Mouse (Mus musculus): Measurements from ENCODE around the gene Sars2. TPM values are rescaled to one million over a fixed set of nuclear protein-coding genes. Genes with fewer than 3 reads are reported as not detected.

Gene Sars2
- total RNA-seq, 2 experiments from 2014 or later, result 13.9 to 14.3 TPM

GRCm38 (mm10) chr7:28790066-28790806 is 48.4 kb downstream of the Sars2 start:
- peak; percentile 39 for TF ChIP-seq CTCF (conservative IDR thresholded peaks at IDR 0.05)
- DNase-seq (ENCODE audit: low spot score in 2 of 2), result no peak
- Histone ChIP-seq H3K27ac (no peak overlapping the region), H3K4me3 (no peak overlapping the region)

GRCm38 (mm10) chr7:28791706-28792105 is 49.9 kb downstream of the Sars2 start:
- no peak for TF ChIP-seq CTCF (conservative IDR thresholded peaks at IDR 0.05)
- no peak for DNase-seq (ENCODE audit: low spot score in 2 of 2)

GRCm38 (mm10) chr7:28792391-28793185 is 50.8 kb downstream of the Sars2 start:
- DNase-seq (ENCODE audit: low spot score in 2 of 2), result no peak
- no peak overlapping the region for H3K27ac ChIP-seq
- H3K4me3 ChIP-seq, result no peak overlapping the region
- TF ChIP-seq CTCF (conservative IDR thresholded peaks at IDR 0.05), result peak; percentile 22; the same call in 1 of the 2 replicates

More at GRCm38 (mm10) chr7:28791706-28792105, 49.9 kb downstream of the Sars2 start:
- no peak overlapping the region for H3K27ac ChIP-seq
- no peak overlapping the region for H3K4me3 ChIP-seq

- H3K27ac ChIP-seq, result no peak overlapping the region
- no peak for DNase-seq (ENCODE audit: low spot score in 2 of 2)
- H3K4me3 ChIP-seq, result no peak overlapping the region
- TF ChIP-seq CTCF (conservative IDR thresholded peaks at IDR 0.05), result peak; percentile 72
These were observed 52.0 kb downstream of the Sars2 start for GRCm38 (mm10) chr7:28793834-28794233.

GRCm38 (mm10) chr7:28794496-28794895 is 52.7 kb downstream of the Sars2 start:
- TF ChIP-seq CTCF (conservative IDR thresholded peaks at IDR 0.05), result no peak
- H3K27ac ChIP-seq, result no peak overlapping the region
- H3K4me3 ChIP-seq, result no peak overlapping the region
- no peak for DNase-seq (ENCODE audit: low spot score in 2 of 2)

- DNase-seq (ENCODE audit: low spot score in 2 of 2), result no peak
- Histone ChIP-seq H3K4me3 (no peak overlapping the region), H3K27ac (peak overlapping the region; percentile 72; the same call in 1 of the 2 replicates)
- no peak for TF ChIP-seq CTCF (conservative IDR thresholded peaks at IDR 0.05)
These were observed 54.0 kb downstream of the Sars2 start for GRCm38 (mm10) chr7:28795832-28796231.

GRCm38 (mm10) chr7:28796562-28796975 is 54.8 kb downstream of the Sars2 start:
- Histone ChIP-seq H3K27ac (peak overlapping the region; percentile 72; the same call in 1 of the 2 replicates), H3K4me3 (peak overlapping the region; percentile 49)
- peak in 1 of 2 experiments; percentile 81 for DNase-seq (ENCODE audit: low spot score in 2 of 2)
- TF ChIP-seq CTCF (conservative IDR thresholded peaks at IDR 0.05), result peak; percentile 100

GRCm38 (mm10) chr7:28799994-28800393 is 58.2 kb downstream of the Sars2 start:
- Histone ChIP-seq H3K4me3 (no peak overlapping the region), H3K27ac (no peak overlapping the region)
- no peak for DNase-seq (ENCODE audit: low spot score in 2 of 2)
- TF ChIP-seq CTCF (conservative IDR thresholded peaks at IDR 0.05), result no peak

GRCm38 (mm10) chr7:28801451-28801850 is 59.7 kb downstream of the Sars2 start:
- H3K4me3 ChIP-seq, result no peak overlapping the region
- peak overlapping the region; percentile 78 for H3K27ac ChIP-seq
- no peak for TF ChIP-seq CTCF (conservative IDR thresholded peaks at IDR 0.05)
- DNase-seq (ENCODE audit: low spot score in 2 of 2), result no peak

- DNase-seq (ENCODE audit: low spot score in 2 of 2), result no peak
- Histone ChIP-seq H3K4me3 (no peak overlapping the region), H3K27ac (peak overlapping the region; percentile 78)
- peak; percentile 33; the same call in 1 of the 2 replicates for TF ChIP-seq CTCF (conservative IDR thresholded peaks at IDR 0.05)
These were observed 60.3 kb downstream of the Sars2 start for GRCm38 (mm10) chr7:28801901-28802670.

- Histone ChIP-seq H3K4me3 (no peak overlapping the region), H3K27ac (peak overlapping the region; percentile 78)
- DNase-seq (ENCODE audit: low spot score in 2 of 2), result no peak
- TF ChIP-seq CTCF (conservative IDR thresholded peaks at IDR 0.05), result no peak
These were observed 61.2 kb downstream of the Sars2 start for GRCm38 (mm10) chr7:28802846-28803588.

Other genes starting within 250 kb of the Sars2 start
- not detected for gene Ifnl2, start 231.5 kb upstream of the Sars2 start, total RNA-seq (2021)
- gene Ifnl3, start 219.2 kb upstream of the Sars2 start, total RNA-seq (2021), result not detected
- not detected for gene Sycn, start 201.1 kb upstream of the Sars2 start, total RNA-seq (2021)
- gene Nccrp1, start 194.7 kb upstream of the Sars2 start, total RNA-seq (2021), result under 1 TPM; 0.23 to 0.47 TPM
- gene Samd4b, start 143.8 kb upstream of the Sars2 start, total RNA-seq (2021), result 10 to 100 TPM; 67.8 to 70.1 TPM
- 10 to 100 TPM; 13.7 to 16.2 TPM for gene Pak4, start 143.8 kb upstream of the Sars2 start, total RNA-seq (2021)
- gene Acp7, start 110.7 kb upstream of the Sars2 start, total RNA-seq (2021), result 1 to 10 TPM; 1.2 to 2.2 TPM
- gene Fbxo27, start 49.1 kb upstream of the Sars2 start, total RNA-seq (2021), result 10 to 100 TPM; 24.4 to 27.1 TPM
- 1 to 10 TPM in 1 of 2 experiments, under 1 TPM in 1; 0.98 to 1.4 TPM for gene Fbxo17, start 25.2 kb upstream of the Sars2 start, total RNA-seq (2021)
- 10 to 100 TPM; 57.5 to 57.9 TPM for gene Mrps12, start 172 bp upstream of the Sars2 start, total RNA-seq (2021)
- gene Ccer2, start 14.2 kb downstream of the Sars2 start, total RNA-seq (2021), result under 1 TPM; 0.34 to 0.36 TPM
- 100 to 1,000 TPM; 128 to 139 TPM for gene Sirt2, start 24.7 kb downstream of the Sars2 start, total RNA-seq (2021)
- 10 to 100 TPM; 25.6 to 27.2 TPM for gene Nfkbib, start 25.5 kb downstream of the Sars2 start, total RNA-seq (2021)
- 1 to 10 TPM; 2.6 to 4.5 TPM for gene Rinl, start 47.0 kb downstream of the Sars2 start, total RNA-seq (2021)
- 100 to 1,000 TPM; 410 to 476 TPM for gene Hnrnpl, start 66.5 kb downstream of the Sars2 start, total RNA-seq (2021)
- gene Ech1, start 83.2 kb downstream of the Sars2 start, total RNA-seq (2021), result 10 to 100 TPM; 66.4 to 68.8 TPM
- 1 to 10 TPM; 4.4 to 6.8 TPM for gene Lgals4, start 91.9 kb downstream of the Sars2 start, total RNA-seq (2021)
- not detected for gene Lgals7, start 121.9 kb downstream of the Sars2 start, total RNA-seq (2021)
- under 1 TPM; 0.15 to 0.29 TPM for gene Capn12, start 139.4 kb downstream of the Sars2 start, total RNA-seq (2021)
- gene Actn4, start 220.3 kb downstream of the Sars2 start, total RNA-seq (2021), result 100 to 1,000 TPM; 131 to 134 TPM
- gene Eif3k, start 239.9 kb downstream of the Sars2 start, total RNA-seq (2021), result 100 to 1,000 TPM; 198 to 202 TPM
- 1 to 10 TPM in 1 of 2 experiments, under 1 TPM in 1; 0.90 to 1.8 TPM for gene Map4k1, start 240.1 kb downstream of the Sars2 start, total RNA-seq (2021)

Data from layer of hippocampus, adult 2 months (tissue).